Mouse (Mus musculus) stomach, embryonic 16.5 days (tissue): ENCODE results near the gene Olfr1329. TPM values are rescaled to one million over a fixed set of nuclear protein-coding genes. Genes with fewer than 3 reads are reported as not detected.

Source experiments
- polyA plus RNA-seq: library from polyadenylated mRNA; unstranded; fragments of >200 nt; fragmentation: Nextera tagmentation; extraction: Ambion mirVana; gene quantifications from 2 replicates; pipeline ENCODE4 v1.2.1, GENCODE M21; 2015

Olfr1329 gene
- polyA plus RNA-seq, 1 experiment from 2014 or later, result not detected

Other genes with a start within 250 kb of the Olfr1329 start
- gene Olfr1342, start 224.7 kb downstream of the Olfr1329 start, polyA plus RNA-seq, result not detected in 2 replicates
- gene Olfr1341, start 213.9 kb downstream of the Olfr1329 start, polyA plus RNA-seq, result not detected in 2 replicates
- gene Olfr1340, start 197.3 kb downstream of the Olfr1329 start, polyA plus RNA-seq, result not detected in 2 replicates
- gene Olfr1339, start 185.3 kb downstream of the Olfr1329 start, polyA plus RNA-seq, result not detected in 2 replicates
- gene Olfr1338, start 158.7 kb downstream of the Olfr1329 start, polyA plus RNA-seq, result not detected in 2 replicates
- gene Olfr1337, start 134.9 kb downstream of the Olfr1329 start, polyA plus RNA-seq, result not detected in 2 replicates
- not detected in 2 replicates for gene Olfr1335, start 107.5 kb downstream of the Olfr1329 start, polyA plus RNA-seq
- gene Olfr1333, start 81.2 kb downstream of the Olfr1329 start, polyA plus RNA-seq, result not detected in 2 replicates
- gene Olfr1331, start 52.8 kb downstream of the Olfr1329 start, polyA plus RNA-seq, result not detected in 2 replicates
- not detected in 2 replicates for gene Olfr1330, start 28.9 kb downstream of the Olfr1329 start, polyA plus RNA-seq
- gene Olfr1328, start 21.1 kb upstream of the Olfr1329 start, polyA plus RNA-seq, result not detected in 2 replicates
- gene Lao1, start 44.1 kb upstream of the Olfr1329 start, polyA plus RNA-seq, result not detected in 2 replicates
- gene Slc2a1, start 191.2 kb upstream of the Olfr1329 start, polyA plus RNA-seq, result 142 and 155 TPM in 2 replicates